Mouse (Mus musculus): ENCODE measurements at regions not wholly inside any gene's neighbourhood (a gene's known extent, or its start where the extent isn't known, plus 50 kb on each side); places are given as distances from the start of the nearest gene placed in this dataset.

DNA sequence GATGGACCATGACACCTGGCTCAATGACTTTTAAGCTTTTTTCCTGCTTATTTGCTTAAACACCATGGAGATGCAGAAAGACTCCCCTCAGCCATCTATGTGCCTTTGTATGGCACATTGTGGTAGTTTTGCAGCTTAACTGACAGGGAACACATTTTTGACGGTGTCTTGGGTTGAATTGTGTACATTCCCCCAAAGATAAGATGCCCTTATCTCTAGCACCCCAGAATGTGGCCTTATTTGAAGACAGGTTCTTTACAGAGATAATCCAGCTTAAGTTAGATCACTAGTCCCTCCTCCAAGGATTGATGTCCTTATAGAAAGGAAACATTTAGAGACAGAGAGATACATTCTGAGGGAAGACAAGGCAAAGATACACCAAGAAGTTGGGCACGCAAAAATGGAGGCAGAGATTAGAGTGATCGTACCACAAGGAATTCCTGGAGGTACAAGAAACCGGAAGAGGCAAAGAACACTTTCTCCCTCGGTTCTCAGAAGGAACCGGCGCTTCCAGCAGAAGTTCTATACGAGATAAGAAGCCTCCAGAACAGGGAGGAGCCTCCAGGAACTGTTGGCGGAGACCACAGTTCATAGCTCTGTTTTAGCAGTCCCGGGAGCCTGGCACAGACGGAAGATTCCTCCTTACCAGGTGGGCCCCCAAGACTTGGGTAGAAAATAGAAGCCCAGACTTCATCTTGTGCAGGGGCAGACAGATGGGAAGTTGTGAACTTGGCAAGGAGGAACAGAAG, 58.8 kb upstream of the Acsl1 start:
- DNase-seq (ENCODE audit: low spot score in 2 of 2): no peak

DNA sequence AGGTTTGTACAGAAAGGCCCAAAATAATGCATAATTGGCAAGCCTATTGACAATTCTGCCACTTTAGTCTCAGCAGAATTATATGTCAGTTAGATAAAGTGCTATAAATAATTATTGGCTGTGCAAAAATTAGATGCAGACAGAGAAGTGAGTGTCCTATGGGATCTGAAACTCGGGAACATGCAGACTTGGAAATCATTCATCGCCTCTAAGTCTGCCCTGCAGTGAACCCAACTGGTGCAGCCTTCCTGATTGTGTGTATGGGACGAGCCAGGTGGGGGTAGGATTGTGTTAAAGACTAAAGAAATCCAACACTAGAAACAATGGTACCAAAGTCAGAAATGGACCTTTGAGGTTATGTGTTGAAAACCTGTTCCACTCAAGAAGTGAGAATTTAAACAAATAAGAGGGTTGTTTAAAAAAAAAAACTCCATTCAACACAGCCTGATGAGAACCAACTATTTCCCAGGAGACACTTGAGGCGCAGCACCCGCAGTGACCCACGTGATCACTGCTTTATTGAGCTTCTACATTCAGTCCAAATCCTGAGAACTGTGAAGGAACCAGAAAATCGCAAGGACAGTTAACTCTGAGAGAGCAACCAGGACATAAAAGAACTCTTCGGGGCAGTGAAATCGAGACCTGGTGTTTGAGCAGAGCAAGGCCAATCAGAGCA, 57.4 kb upstream of the Acsl1 start:
- DNase-seq (ENCODE audit: low spot score in 2 of 2): no peak

DNA sequence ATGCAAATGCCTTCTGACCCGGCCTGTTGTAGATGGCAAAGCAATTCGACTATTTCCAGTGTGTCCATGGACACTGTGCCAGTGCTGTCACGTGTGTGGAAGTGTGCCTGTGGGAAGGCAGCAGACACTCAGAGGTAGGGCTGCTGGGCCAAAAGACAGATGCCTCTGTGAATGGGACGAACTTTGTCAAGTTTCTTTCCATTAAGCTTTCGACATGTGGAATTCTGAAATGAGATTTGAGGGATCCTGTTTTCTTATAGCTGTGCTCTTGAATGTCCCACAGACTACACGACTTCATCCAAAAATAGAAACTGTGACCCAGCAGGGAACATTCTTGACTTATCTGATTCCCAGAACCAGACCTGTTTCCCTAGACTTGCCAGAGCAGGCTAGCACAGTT, 56.0 kb upstream of the Acsl1 start:
- DNase-seq (ENCODE audit: low spot score in 2 of 2): no peak

DNA sequence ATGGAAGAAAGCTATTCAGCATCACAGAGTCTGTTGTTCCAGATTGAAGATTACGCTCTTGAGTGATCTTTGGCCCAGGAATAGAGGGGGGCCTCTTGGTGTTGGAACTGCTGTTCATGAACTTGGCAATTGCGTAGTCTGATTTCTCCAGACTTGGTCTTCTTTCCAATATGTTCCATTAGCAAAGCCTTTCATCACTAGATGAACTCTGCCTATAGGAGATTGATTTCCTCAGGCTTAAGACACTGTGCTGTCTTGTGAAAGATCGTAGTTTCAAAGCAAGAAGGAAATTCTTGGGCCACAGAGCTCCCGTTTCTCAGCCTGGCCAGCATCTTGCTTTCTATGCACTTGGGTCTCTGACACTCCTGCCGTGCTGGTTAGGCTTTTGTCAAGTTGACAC, 51.4 kb upstream of the Acsl1 start:
- no peak for DNase-seq (ENCODE audit: low spot score in 2 of 2)

DNA sequence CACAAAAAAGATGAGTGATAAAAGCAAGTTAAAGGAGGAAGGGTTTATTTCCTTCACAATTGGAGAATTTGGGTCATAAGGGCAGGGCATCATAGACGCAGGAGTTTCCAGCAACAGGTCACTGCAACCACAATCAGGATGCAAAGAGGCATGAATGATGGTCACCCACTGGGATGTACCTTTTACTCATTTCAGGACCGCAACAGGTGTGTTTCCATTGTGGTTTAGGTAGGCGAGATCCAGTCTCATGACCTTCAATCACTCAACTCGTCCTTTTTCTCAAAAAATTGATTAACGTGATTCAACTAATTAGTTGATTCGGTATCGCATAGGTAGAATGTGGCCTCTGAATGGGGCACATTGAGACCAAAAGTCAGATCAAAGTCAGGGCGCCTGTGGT, 50.4 kb upstream of the Acsl1 start:
- no peak for DNase-seq (ENCODE audit: low spot score in 2 of 2)

Data from left cerebral cortex, adult 18-20 months (tissue).